Mouse (Mus musculus) lung, embryonic 15.5 days (tissue): ENCODE results near the gene Prrt1. TPM values are rescaled to one million over a fixed set of nuclear protein-coding genes. Genes with fewer than 3 reads are reported as not detected.

ENCODE experiments used
- ATAC-seq: fragments of 200-750 bp; cut with Nextera tagmentation; 2 replicates; pipeline ENCODE4 v1.8.0; 2017; ENCODE audit warnings: moderate number of reproducible peaks, borderline replicate concordance; ENCODE audit not compliant: low FRiP score, low TSS enrichment; ENCODE audit errors: extremely low read depth
- H3K27ac ChIP-seq: fragments of 300-500 bp; sonication (generic); 2 replicates; pipeline ENCODE4 v1.5.1; 2015; ENCODE audit warnings: moderate library complexity, mild to moderate bottlenecking, inconsistent platforms
- H3K27me3 ChIP-seq: fragments of 300-500 bp; sonication (generic); 2 replicates; pipeline ENCODE4 v1.6.1; 2015; ENCODE audit warnings: inconsistent platforms
- H3K36me3 ChIP-seq: fragments of 300-500 bp; sonication (generic); 2 replicates; pipeline ENCODE4 v1.6.1; 2015; ENCODE audit warnings: inconsistent platforms
- H3K4me1 ChIP-seq: fragments of 300-500 bp; sonication (generic); 2 replicates; pipeline ENCODE4 v1.6.1; 2015; ENCODE audit warnings: inconsistent platforms
- H3K4me2 ChIP-seq: fragments of 300-500 bp; sonication (generic); 2 replicates; pipeline ENCODE4 v1.6.1; 2015; ENCODE audit warnings: inconsistent platforms, mild to moderate bottlenecking, moderate library complexity
- H3K4me3 ChIP-seq: fragments of 300-500 bp; sonication (generic); 2 replicates; pipeline ENCODE4 v1.5.1; 2015; ENCODE audit warnings: mild to moderate bottlenecking, inconsistent platforms
- H3K9ac ChIP-seq: fragments of 300-500 bp; sonication (generic); 2 replicates; pipeline ENCODE4 v1.6.1; 2015; ENCODE audit warnings: inconsistent platforms
- H3K9me3 ChIP-seq: fragments of 300-500 bp; sonication (generic); 2 replicates; pipeline ENCODE4 v1.6.1; 2016; ENCODE audit warnings: inconsistent platforms
- WGBS: fragments of 180-500 bp; shearing (Covaris S2); methylation state at CpG from one replicate; pipeline ENCODE4 v1.1.7; 2015; 5-methylcytosine and 5-hydroxymethylcytosine counted together
- polyA plus RNA-seq: library from polyadenylated mRNA; unstranded; fragments of >200 nt; fragmentation: Nextera tagmentation; extraction: Ambion mirVana; gene quantifications from 2 replicates; pipeline ENCODE4 v1.2.1, GENCODE M21; 2015

Gene Prrt1
- polyA plus RNA-seq, 1 experiment from 2014 or later = 0.46 TPM

GRCm38 (mm10) chr17:34680621-34681020 lies 51.3 kb downstream of the Prrt1 start:
- no peak overlapping the region for H3K9ac ChIP-seq
- no peaks in the 10 kb centered on the region for H3K36me3 ChIP-seq
- peaks cover 45% of the 10 kb centered on the region for H3K27me3 ChIP-seq
- H3K9me3 ChIP-seq = no peaks in the 10 kb centered on the region
- ATAC-seq = no peak
- H3K4me1 ChIP-seq = peaks cover 47% of the 10 kb centered on the region
- no peak overlapping the region for H3K4me3 ChIP-seq
- no peak overlapping the region for H3K27ac ChIP-seq
- H3K4me2 ChIP-seq = no peak overlapping the region
- 70% methylated on average over 4 of the region's 4 CpGs for WGBS

- Histone ChIP-seq H3K4me3 (no peak overlapping the region), H3K4me1 (peaks cover 47% of the 10 kb centered on the region), H3K9ac (no peak overlapping the region), H3K9me3 (no peaks in the 10 kb centered on the region), H3K27ac (no peak overlapping the region), H3K36me3 (no peaks in the 10 kb centered on the region), H3K27me3 (peaks cover 44% of the 10 kb centered on the region), H3K4me2 (no peak overlapping the region)
- ATAC-seq = no peak
- WGBS = 59% methylated on average over 17 of the region's 17 CpGs
Measured at GRCm38 (mm10) chr17:34681132-34681571, 51.8 kb downstream of the Prrt1 start.

- no peak for ATAC-seq
- H3K4me3 ChIP-seq = no peak overlapping the region
- no peaks in the 10 kb centered on the region for H3K36me3 ChIP-seq
- H3K27ac ChIP-seq = no peak overlapping the region
- no peaks in the 10 kb centered on the region for H3K9me3 ChIP-seq
- H3K27me3 ChIP-seq = peaks cover 36% of the 10 kb centered on the region
- peaks cover 47% of the 10 kb centered on the region for H3K4me1 ChIP-seq
- no peak overlapping the region for H3K9ac ChIP-seq
- no peak overlapping the region for H3K4me2 ChIP-seq
- WGBS = 65% methylated on average over 11 of the region's 11 CpGs
Measured at GRCm38 (mm10) chr17:34681881-34682536, 52.7 kb downstream of the Prrt1 start.

Other genes with a start within 250 kb of the Prrt1 start
- gene BC051142, start 230.7 kb upstream of the Prrt1 start, polyA plus RNA-seq = 0.37 and 0.89 TPM in 2 replicates
- gene Btnl4, start 152.2 kb upstream of the Prrt1 start, polyA plus RNA-seq = not detected in 2 replicates
- gene Btnl6, start 112.2 kb upstream of the Prrt1 start, polyA plus RNA-seq = not detected in 2 replicates
- 11.2 and 12.0 TPM in 2 replicates for gene Notch4, start 65.3 kb upstream of the Prrt1 start, polyA plus RNA-seq
- 11.5 and 17.9 TPM in 2 replicates for gene Gpsm3, start 39.7 kb upstream of the Prrt1 start, polyA plus RNA-seq
- 8.8 and 9.8 TPM in 2 replicates for gene Pbx2, start 38.3 kb upstream of the Prrt1 start, polyA plus RNA-seq
- 197 and 248 TPM in 2 replicates for gene Ager, start 31.7 kb upstream of the Prrt1 start, polyA plus RNA-seq
- gene Rnf5, start 25.8 kb upstream of the Prrt1 start, polyA plus RNA-seq = 122 and 124 TPM in 2 replicates
- 51.8 and 51.9 TPM in 2 replicates for gene Agpat1, start 25.3 kb upstream of the Prrt1 start, polyA plus RNA-seq
- gene Egfl8, start 13.6 kb upstream of the Prrt1 start, polyA plus RNA-seq = 2.2 and 2.8 TPM in 2 replicates
- gene Ppt2, start 1.0 kb upstream of the Prrt1 start, polyA plus RNA-seq = 21.0 and 22.4 TPM in 2 replicates
- 12.9 and 14.0 TPM in 2 replicates for gene Fkbpl, start 15.2 kb downstream of the Prrt1 start, polyA plus RNA-seq
- 84.6 and 85.8 TPM in 2 replicates for gene Atf6b, start 17.6 kb downstream of the Prrt1 start, polyA plus RNA-seq
- gene Tnxb, start 41.0 kb downstream of the Prrt1 start, polyA plus RNA-seq = 0.59 and 0.77 TPM in 2 replicates
- gene C4b, start 114.3 kb downstream of the Prrt1 start, polyA plus RNA-seq = 0.11 and 0.42 TPM in 2 replicates
- not detected in 2 replicates for gene Cyp21a1, start 175.0 kb downstream of the Prrt1 start, polyA plus RNA-seq
- 32.7 and 33.7 TPM in 2 replicates for gene Stk19, start 207.4 kb downstream of the Prrt1 start, polyA plus RNA-seq
- gene Dxo, start 207.5 kb downstream of the Prrt1 start, polyA plus RNA-seq = 63.0 and 63.3 TPM in 2 replicates
- 50.8 and 54.0 TPM in 2 replicates for gene Skiv2l, start 220.7 kb downstream of the Prrt1 start, polyA plus RNA-seq
- gene Nelfe, start 220.9 kb downstream of the Prrt1 start, polyA plus RNA-seq = 92.6 and 95.7 TPM in 2 replicates
- 2.8 and 3.1 TPM in 2 replicates for gene Cfb, start 233.0 kb downstream of the Prrt1 start, polyA plus RNA-seq
- 2.6 and 2.7 TPM in 2 replicates for gene Zbtb12, start 249.9 kb downstream of the Prrt1 start, polyA plus RNA-seq